Mouse (Mus musculus) myocyte (in vitro differentiated cells): ENCODE results near the gene Cdkn2aipnl. TPM values are rescaled to one million over a fixed set of nuclear protein-coding genes. Genes with fewer than 3 reads are reported as not detected.

Experiments used
- H3K27me3 ChIP-seq: one replicate; pipeline ENCODE4 v1.6.1; 2011; ENCODE audit not compliant: control insufficient read depth, insufficient read depth, insufficient read length
- H3K36me3 ChIP-seq: one replicate; pipeline ENCODE4 v1.6.1; 2011; ENCODE audit not compliant: control insufficient read depth, insufficient read depth
- H3K4me2 ChIP-seq: one replicate; pipeline ENCODE4 v1.6.1; 2011; ENCODE audit warnings: low read depth, control low read depth
- H3K4me3 ChIP-seq: one replicate; pipeline ENCODE4 v1.5.1; 2011; ENCODE audit warnings: mild to moderate bottlenecking, control low read depth, moderate library complexity
- H3K79me2 ChIP-seq: one replicate; pipeline ENCODE4 v1.6.1; 2011; ENCODE audit not compliant: control insufficient read depth, insufficient read depth
- H3ac ChIP-seq: one replicate; pipeline ENCODE4 v1.6.1; 2011; ENCODE audit not compliant: control insufficient read depth, insufficient read length
- CEBPB ChIP-seq: IDR thresholded peaks from 2 replicates; pipeline ENCODE4 v1.6.1; 2011; ENCODE audit warnings: mild to moderate bottlenecking, moderate library complexity; ENCODE audit not compliant: poor library complexity, insufficient read depth, severe bottlenecking
- E2F4 ChIP-seq: IDR thresholded peaks from one replicate; pipeline ENCODE4 v1.6.1; 2011; ENCODE audit warnings: mild to moderate bottlenecking, control low read depth, moderate library complexity; ENCODE audit not compliant: insufficient read depth
- MAX ChIP-seq: IDR thresholded peaks from one replicate; pipeline ENCODE4 v1.6.1; 2011; ENCODE audit warnings: low read depth, mild to moderate bottlenecking, control low read depth
- MYOD1 ChIP-seq, 3 experiments: IDR thresholded peaks; one replicate each; pipeline ENCODE4 v1.6.1; 2011; ENCODE audit warnings: control low read depth in 2 of 3, low read depth in 2 of 3, mild to moderate bottlenecking in 2 of 3, moderate library complexity in 1 of 3; ENCODE audit not compliant: insufficient read length in 2 of 3, control insufficient read depth in 1 of 3
- MYOG ChIP-seq, 3 experiments: IDR thresholded peaks; one replicate each; pipeline ENCODE4 v1.6.1; 2011; ENCODE audit warnings: control low read depth in 2 of 3, low read depth in 2 of 3, mild to moderate bottlenecking in 2 of 3; ENCODE audit not compliant: insufficient read length in 2 of 3, control insufficient read depth in 1 of 3, insufficient read depth in 1 of 3
- POLR2A ChIP-seq: IDR thresholded peaks from one replicate; pipeline ENCODE4 v1.6.1; 2011; ENCODE audit warnings: low read depth, mild to moderate bottlenecking, control low read depth, moderate library complexity; ENCODE audit not compliant: insufficient read length
- POLR2AphosphoS2 ChIP-seq: IDR thresholded peaks from one replicate; pipeline ENCODE4 v1.6.1; 2011; ENCODE audit warnings: low read depth, control low read depth; ENCODE audit not compliant: insufficient read length
- REST ChIP-seq: IDR thresholded peaks from one replicate; pipeline ENCODE4 v1.6.1; 2011; ENCODE audit warnings: mild to moderate bottlenecking, control low read depth, moderate library complexity; ENCODE audit not compliant: insufficient read depth, insufficient read length
- SRF ChIP-seq: IDR thresholded peaks from one replicate; pipeline ENCODE4 v1.6.1; 2011; ENCODE audit warnings: low read depth; ENCODE audit not compliant: control insufficient read depth, insufficient read length
- TCF12 ChIP-seq: IDR thresholded peaks from one replicate; pipeline ENCODE4 v1.6.1; 2011; ENCODE audit warnings: mild to moderate bottlenecking, control low read depth; ENCODE audit not compliant: poor library complexity, insufficient read depth, severe bottlenecking
- TCF3 ChIP-seq: IDR thresholded peaks from one replicate; pipeline ENCODE4 v1.6.1; 2011; ENCODE audit warnings: low read depth, control low read depth; ENCODE audit not compliant: insufficient read length
- USF1 ChIP-seq: IDR thresholded peaks from one replicate; pipeline ENCODE4 v1.6.1; 2011; ENCODE audit warnings: low read depth, mild to moderate bottlenecking, control low read depth, moderate library complexity
- polyA plus RNA-seq: library from polyadenylated mRNA; unstranded; fragments of >200 nt; fragmentation: generic; extraction: Trizol; gene quantifications from one replicate; pipeline ENCODE4 v1.2.1, GENCODE M21; 2012; ENCODE audit warnings: missing spikeins

Gene Cdkn2aipnl
- polyA plus RNA-seq, 1 experiment: 31.8 TPM

DNA sequence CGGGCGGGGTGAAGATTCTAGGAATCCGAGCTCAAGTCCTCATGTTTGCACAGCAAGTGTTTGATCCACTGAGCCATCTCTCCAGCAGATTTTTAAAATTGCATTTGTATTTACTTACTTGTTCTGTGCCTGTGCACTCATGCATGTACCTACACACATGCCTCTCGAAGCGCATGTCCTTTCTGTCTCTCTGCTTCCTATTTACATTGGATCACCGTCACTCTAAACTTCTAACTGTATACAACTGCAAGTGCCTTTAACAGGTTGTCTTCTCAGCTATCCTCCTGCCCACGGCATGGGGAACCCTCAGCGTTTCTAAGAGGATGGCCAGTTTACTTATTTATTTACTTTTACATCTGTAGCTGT lies 27.9 kb upstream of the Cdkn2aipnl start:
- Histone ChIP-seq H3K79me2 (no peaks in the 10 kb centered on the region), H3K4me3 (no peak overlapping the region), H3K27me3 (no peaks in the 10 kb centered on the region), H3ac (no peak overlapping the region), H3K36me3 (no peaks in the 10 kb centered on the region), H3K4me2 (no peak overlapping the region)
- no peak for TF ChIP-seq POLR2A
- no peak for TF ChIP-seq SRF
- no peak for TF ChIP-seq E2F4
- no peak for TF ChIP-seq MYOD1 (IDR thresholded peaks at IDR 0.05; ENCODE audit: control insufficient read depth in 1 of 3, insufficient read length in 2 of 3, low read depth in 2 of 3)
- TF ChIP-seq CEBPB: no peak
- no peak for TF ChIP-seq USF1
- TF ChIP-seq TCF12: no peak

DNA sequence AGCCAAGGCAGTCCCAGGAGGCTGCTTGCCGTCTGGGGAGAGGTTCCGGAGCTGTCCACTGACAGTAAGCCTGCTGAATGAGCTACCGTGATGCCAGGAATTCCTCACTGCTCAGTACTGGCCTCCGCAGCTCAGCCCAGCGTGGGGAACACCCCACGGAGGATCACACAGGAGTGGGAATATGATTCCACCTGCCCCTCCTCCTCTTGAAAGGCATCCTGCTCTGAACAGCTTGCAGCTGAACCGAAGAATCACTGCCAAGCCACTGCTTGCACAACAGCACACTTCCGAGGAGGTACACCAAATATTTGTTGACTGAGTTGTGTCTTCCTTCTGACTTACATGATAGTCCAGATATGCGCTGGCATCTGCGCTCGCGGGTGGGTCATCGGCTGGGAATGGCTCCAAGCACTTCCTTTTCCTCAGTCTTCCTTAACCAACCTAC lies 26.9 kb upstream of the Cdkn2aipnl start:
- no peaks in the 10 kb centered on the region for H3K36me3 ChIP-seq

DNA sequence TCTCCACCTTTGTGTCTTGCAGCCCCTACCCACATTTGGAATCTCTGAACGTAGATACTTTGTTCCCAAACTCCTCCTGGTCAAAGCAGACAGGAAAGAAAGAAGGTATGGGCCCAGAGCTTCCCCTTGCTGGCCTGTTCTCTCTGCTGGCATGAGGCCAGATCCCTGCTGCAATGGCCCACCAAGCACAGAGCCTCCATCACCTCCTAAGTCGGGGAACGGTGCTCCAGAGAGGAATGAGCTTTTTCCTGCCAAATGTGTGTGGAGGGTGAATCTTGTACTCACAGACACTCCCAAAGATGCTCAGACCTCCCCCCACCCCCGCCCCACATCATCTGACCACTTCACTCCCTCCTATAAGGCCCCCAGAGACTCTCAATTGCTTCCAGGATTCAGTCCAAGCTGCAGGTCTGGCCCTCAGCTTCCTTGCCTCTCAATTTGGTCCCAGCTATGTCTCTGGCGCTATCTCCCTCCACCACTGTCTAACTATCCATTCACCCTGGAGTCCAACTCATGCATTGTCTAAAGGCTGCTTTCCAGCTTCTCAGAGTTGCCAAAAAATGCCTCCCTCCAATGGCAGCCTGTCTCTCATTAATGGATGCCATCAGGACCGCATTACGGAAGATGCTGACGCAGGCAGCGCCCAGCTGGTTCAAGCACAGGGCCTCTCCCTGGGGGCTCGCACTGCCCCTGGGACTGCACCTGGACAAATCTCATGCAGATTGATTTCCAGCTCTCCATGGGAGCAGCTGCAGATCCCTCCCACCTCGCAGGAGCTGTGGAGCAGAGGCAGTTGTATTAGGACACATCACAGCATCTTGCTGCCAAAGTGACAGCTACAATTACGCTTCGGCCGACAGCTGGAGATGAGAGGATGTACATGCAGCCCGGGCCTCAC lies 24.6 kb upstream of the Cdkn2aipnl start:
- peak in 1 of 3 experiments; percentile 10 for TF ChIP-seq MYOG (IDR thresholded peaks at IDR 0.05; ENCODE audit: control insufficient read depth in 1 of 3, insufficient read depth in 1 of 3, insufficient read length in 2 of 3, low read depth in 2 of 3)
- TF ChIP-seq TCF3: no peak
- Histone ChIP-seq H3ac (no peak overlapping the region), H3K36me3 (no peaks in the 10 kb centered on the region), H3K79me2 (no peaks in the 10 kb centered on the region), H3K4me3 (no peak overlapping the region), H3K4me2 (no peak overlapping the region), H3K27me3 (no peaks in the 10 kb centered on the region)

More for the DNA sequence above, 26.9 kb upstream of the Cdkn2aipnl start:
- TF ChIP-seq POLR2AphosphoS2 (no peak), SRF (no peak), TCF3 (peak; percentile 7), CEBPB (peak; percentile 98), MYOG (IDR thresholded peaks at IDR 0.05; ENCODE audit: control insufficient read depth in 1 of 3, insufficient read depth in 1 of 3, insufficient read length in 2 of 3, low read depth in 2 of 3) (peak in 1 of 3 experiments; percentile 30), TCF12 (peak; percentile 35), REST (peak; percentile 54), POLR2A (no peak), USF1 (no peak), MYOD1 (IDR thresholded peaks at IDR 0.05; ENCODE audit: control insufficient read depth in 1 of 3, insufficient read length in 2 of 3, low read depth in 2 of 3) (peak in 1 of 3 experiments; percentile 55), E2F4 (no peak)
- H3K79me2 ChIP-seq: no peaks in the 10 kb centered on the region
- H3K4me3 ChIP-seq: no peak overlapping the region
- peak overlapping the region; percentile 60 for H3K4me2 ChIP-seq
- no peak overlapping the region for H3ac ChIP-seq
- H3K27me3 ChIP-seq: no peaks in the 10 kb centered on the region

DNA sequence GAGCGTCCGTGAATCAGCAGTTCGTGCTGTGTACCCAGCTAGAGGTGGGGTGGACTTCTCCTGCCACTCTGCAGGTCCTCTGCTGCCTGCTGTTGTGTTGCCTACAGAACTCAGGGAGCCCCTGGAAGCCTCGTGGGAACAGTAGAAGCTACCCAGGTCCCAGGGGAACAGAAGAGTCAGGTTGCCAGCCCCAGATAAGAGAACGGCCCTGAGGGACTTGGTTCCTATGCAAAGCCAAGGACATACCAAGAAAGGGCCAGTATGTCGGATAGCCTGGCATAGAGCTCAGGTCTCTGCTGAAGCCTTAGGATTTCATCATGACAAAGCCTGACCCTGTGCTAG lies 24.0 kb upstream of the Cdkn2aipnl start:
- H3K27me3 ChIP-seq: no peaks in the 10 kb centered on the region
- TF ChIP-seq USF1: no peak
- no peak for TF ChIP-seq SRF
- TF ChIP-seq MAX: no peak
- TF ChIP-seq POLR2AphosphoS2: no peak
- TF ChIP-seq E2F4: no peak
- TF ChIP-seq TCF3: no peak
- no peak for TF ChIP-seq POLR2A
- H3K4me3 ChIP-seq: no peak overlapping the region
- H3K79me2 ChIP-seq: no peaks in the 10 kb centered on the region
- no peak overlapping the region for H3K4me2 ChIP-seq
- H3K36me3 ChIP-seq: no peaks in the 10 kb centered on the region
- H3ac ChIP-seq: no peak overlapping the region

DNA sequence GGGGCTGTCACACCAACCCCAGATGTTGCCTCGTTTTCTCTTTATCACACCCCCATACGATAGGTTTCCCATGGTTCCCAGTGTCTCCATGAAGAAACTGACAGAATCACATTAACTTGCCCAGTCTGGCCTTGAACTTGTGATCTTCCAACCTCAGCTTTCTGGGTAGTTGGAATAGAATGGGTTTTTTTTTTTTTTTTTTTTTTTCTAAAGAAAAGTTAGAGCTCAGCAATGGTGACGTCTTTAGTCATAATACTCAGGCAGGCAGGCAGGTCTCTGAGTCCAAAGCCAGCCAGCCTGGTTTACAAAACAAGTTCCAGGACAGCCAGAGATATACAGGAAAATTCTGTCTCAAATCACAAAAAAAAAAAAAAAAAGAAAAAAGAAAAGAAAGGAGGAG lies 23.2 kb upstream of the Cdkn2aipnl start:
- Histone ChIP-seq H3K79me2 (no peaks in the 10 kb centered on the region), H3K4me3 (no peak overlapping the region), H3K4me2 (no peak overlapping the region), H3K36me3 (no peaks in the 10 kb centered on the region), H3ac (no peak overlapping the region), H3K27me3 (no peaks in the 10 kb centered on the region)
- TF ChIP-seq REST (no peak), POLR2AphosphoS2 (no peak), USF1 (no peak), CEBPB (no peak), POLR2A (no peak), SRF (no peak)
